Mouse (Mus musculus) erythroblast, embryonic 14.5 days (primary cell): ENCODE results near the gene En1.

Experiments
- GATA1 ChIP-seq: IDR thresholded peaks from 2 replicates; pipeline ENCODE4 v1.6.1; 2012; ENCODE audit warnings: low read length, inconsistent platforms, mixed read lengths
- TAL1 ChIP-seq: IDR thresholded peaks from 3 replicates; pipeline ENCODE4 v1.6.1; 2012; ENCODE audit warnings: low read length, inconsistent platforms, mixed read lengths

GRCm38 (mm10) chr1:120603656-120604051 lies 1.4 kb downstream of the En1 start:
- TF ChIP-seq GATA1, result no peak
- no peak for TF ChIP-seq TAL1
